Mouse (Mus musculus) spleen, adult 18-20 months (tissue): ENCODE measurements around the gene Adam30.
A peak's percentile ranks its signal among the peaks of the same experiment; 100 is the strongest.
"Not testable (repeated sequence)": the region's sequence is repeated elsewhere in the genome, so short reads cannot be mapped to it uniquely, and the experiment has no call there.

Experiments used
- DNase-seq, 2 experiments: peaks; one replicate each; pipeline ENCODE4 v3.0.0; 2022; ENCODE audit warnings: mixed read lengths in 2 of 2

The Adam30 gene

DNA sequence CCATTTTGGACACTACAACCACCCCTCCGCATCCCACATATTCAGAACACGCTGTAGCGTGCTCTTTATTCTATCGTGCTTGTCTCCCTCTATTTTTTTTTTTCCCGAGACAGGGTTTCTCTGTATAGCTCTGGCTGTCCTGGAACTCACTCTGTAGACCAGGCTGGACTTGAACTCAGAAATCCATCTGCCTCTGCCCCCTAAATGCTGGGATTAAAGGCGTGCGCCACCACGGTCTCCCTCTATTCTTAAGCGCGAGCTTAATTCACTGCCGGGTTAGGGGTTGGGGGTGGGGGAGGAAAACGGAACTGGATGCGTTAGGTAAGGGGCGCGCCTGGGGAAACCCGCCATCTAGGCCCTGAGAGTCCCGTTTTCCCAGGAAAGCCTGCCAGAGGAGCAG, at the start of gene Adam30:
Gene Adam30 (plus strand): TSS at position 301 of the 400 bp plus-strand sequence.
- DNase-seq: no peak

DNA sequence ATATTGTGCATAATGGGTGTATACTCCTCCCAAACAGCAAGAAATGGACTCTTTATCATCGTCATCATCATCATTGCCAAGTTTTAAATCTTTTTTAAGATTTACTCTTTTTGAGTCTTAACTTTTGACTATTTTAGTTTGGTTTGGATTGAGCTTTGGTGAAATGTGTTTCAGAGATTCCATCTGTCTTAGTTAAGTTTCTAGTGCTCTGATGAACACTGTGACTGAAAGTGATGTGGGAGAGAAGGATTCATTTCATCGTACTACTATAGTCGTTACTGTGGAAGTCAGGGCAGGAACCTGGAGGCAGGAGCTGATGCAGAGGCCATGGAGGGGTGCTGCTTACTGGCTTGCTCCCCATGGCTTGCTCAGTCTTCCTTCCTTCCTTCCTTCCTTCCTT, 42.2 kb upstream of the Adam30 start:
- no peak for DNase-seq

DNA sequence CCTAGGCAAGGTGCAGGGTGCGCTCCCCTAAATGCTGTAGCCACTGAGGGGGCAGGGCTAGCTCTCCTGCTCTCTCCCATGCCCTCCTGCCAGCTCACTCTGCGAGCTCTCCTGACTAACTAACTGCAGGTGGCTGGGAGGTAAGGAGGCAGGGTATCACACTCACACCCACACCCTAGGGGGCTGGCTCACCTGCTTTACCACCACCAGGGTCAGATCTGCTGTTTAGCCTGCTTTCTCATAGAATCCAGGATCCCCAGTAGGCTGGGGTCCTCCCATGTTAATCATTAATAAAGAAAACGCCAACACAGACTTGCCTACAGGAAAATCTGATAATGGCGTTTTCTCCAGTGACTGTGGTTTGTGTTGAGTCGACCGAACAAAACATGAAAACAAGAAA, 41.1 kb upstream of the Adam30 start:
- DNase-seq: no peak

DNA sequence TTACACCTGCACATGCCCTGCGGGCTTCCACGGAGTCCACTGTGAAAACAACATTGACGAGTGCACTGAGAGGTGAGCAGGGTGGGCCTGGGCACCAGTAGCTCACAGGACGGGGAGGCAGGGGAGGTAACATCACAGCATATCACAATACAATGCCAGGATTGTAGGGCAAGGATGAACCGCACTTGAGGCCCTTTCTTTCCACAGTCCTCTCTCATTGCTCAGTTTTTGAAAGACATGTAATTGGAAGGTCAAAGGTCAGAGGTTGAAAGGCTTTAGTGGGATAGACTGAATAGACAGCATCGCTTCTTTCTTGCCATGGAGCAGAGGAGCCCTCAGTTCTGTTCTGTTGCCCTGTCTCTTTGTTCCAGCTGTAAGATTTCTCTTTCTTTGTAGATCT, 39.5 kb upstream of the Adam30 start:
- DNase-seq: no peak

DNA sequence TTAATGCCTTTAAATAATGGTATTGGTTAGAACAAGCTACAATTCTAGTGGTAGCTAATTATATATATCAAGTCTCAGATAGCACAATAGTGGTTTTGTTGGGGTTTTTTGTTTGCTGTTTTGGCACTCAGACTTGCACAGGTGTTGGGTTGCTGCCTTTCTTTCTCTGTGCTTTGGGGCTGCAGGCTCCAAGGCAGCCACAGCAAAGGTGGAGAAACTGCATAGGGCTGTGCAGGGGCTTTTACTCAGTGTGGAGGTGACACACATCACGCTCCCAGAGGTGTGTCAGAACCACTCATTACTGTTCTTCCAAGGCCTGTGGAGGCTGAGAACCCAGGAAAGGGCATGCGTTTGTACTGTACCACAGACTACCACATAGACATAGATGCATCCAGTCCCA, 32.7 kb upstream of the Adam30 start:
- DNase-seq: no peak

DNA sequence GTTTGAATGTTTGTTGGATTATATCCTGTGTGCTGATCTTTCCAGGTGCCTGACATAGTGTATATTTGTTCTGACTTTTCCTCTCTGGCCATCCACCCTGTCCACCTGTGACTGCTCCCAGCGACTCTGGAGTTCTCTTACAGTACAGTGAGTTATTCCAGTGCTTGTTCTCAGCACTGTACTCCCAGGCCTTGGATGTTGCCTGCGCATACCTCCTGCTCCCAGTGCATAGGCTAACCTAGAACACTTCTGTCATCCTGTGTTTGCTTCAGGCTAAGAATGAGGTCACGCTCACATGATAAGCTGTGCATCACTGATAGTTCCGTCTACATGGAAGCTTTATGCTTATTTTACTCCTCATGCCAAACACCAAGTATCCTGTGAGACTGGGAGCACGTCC, 31.7 kb upstream of the Adam30 start:
- no peak for DNase-seq

DNA sequence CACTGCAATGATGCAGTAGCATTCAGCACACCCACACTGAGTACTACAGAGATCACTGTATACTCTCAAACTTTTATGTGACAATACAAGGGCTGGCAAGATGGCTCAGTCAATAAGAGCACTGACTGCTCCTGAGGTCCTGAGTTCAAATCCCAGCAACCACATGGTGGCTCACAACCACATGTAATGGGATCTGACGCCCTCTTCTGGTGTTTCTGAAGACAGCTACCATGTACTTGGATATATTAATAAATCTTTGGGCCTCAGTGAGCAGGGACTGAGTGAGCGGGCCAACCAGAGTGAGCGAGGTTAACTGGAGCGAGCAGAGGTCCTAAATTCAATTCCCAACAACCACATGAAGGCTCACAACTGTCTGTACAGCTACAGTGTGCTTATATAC, 28.3 kb upstream of the Adam30 start:
- not testable (repeated sequence) for DNase-seq

DNA sequence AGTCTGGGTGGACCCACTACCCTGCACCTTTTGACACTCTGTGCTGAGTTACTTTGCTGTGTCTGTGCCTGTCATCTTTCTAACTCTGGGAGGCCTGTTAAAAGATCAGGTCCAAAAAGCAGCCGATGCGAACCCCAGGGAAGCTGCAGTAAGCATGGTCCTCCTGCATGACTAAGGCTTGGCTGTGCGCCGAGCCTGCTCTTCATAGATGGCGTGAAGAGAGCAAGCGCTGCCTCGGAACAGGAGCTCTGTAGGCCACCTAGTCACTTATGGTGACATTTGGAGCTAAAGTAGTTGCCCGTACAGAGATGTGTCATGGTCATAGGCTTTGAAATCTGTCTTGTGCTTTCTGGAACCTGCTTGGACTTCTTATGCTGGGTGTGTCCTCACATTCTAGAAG, 27.8 kb upstream of the Adam30 start:
- DNase-seq: no peak

DNA sequence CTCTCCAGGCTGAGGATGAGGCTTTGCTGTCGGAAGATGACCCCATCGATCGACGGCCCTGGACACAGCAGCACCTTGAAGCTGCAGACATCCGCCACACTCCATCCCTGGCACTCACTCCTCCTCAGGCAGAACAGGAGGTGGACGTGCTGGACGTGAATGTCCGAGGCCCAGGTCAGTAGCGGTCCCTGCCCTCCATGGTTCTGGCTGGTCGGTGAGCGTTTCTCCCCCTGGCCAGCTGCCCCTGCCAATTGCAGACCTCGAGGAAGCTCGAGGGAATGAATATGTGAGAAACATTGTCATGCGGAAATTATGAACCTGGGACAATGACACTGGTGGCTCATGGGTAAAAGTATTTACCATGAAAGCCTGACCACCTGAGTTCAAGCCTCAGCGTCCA, 19.0 kb upstream of the Adam30 start:
- no peak for DNase-seq

DNA sequence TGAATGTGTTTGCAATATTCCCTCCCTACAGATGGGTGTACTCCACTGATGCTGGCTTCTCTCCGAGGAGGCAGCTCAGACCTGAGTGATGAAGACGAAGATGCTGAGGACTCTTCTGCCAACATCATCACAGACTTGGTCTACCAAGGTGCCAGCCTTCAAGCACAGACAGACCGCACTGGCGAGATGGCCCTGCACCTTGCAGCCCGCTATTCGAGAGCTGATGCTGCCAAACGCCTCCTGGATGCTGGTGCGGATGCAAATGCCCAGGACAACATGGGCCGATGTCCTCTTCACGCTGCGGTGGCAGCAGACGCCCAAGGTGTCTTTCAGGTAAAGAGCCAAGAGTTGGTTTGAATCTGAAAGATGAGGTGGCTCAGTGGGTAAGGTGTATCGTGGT, 17.6 kb upstream of the Adam30 start:
- DNase-seq: no peak

DNA sequence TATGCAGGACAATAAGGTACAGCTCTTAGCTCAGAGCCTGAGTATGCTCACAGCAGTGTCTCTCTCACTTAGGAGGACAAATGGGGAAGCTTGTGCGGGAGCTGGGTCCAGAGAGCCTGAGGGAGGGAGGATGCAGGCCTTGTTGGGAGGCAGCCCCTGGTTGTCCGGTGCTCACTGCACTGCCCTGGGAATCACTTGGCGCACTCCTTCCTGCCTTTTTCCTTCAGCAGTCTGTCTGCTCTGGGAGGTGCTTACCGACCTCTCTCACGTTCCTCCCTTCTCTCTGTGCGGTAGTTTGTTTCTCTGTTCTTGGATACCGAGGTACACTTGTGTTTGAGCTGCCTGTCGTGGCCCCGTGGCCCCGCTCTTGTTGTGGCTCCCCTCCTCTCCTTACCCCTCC, 15.2 kb upstream of the Adam30 start:
- no peak for DNase-seq

DNA sequence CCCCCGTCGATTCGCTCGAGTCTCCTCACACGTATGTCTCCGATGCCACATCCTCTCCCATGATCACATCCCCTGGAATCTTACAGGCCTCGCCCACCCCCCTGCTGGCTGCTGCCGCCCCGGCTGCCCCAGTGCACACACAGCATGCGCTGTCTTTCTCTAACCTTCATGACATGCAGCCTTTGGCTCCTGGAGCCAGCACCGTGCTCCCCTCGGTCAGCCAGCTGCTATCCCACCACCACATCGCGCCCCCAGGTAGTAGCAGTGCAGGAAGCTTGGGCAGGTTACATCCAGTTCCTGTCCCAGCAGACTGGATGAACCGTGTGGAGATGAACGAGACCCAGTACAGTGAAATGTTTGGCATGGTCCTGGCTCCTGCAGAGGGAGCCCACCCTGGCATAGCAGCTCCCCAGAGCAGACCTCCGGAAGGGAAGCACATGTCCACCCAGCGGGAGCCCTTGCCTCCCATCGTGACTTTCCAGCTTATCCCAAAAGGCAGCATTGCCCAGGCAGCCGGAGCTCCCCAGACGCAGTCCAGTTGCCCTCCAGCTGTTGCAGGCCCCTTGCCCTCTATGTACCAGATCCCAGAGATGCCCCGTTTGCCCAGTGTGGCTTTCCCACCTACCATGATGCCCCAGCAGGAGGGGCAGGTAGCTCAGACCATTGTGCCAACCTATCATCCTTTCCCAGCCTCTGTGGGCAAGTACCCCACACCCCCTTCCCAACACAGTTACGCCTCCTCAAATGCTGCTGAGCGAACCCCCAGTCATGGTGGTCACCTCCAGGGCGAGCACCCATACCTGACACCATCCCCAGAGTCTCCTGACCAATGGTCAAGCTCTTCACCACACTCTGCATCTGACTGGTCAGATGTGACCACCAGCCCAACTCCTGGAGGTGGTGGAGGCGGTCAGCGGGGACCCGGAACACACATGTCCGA, 13.7 kb upstream of the Adam30 start:
- DNase-seq: no peak

DNA sequence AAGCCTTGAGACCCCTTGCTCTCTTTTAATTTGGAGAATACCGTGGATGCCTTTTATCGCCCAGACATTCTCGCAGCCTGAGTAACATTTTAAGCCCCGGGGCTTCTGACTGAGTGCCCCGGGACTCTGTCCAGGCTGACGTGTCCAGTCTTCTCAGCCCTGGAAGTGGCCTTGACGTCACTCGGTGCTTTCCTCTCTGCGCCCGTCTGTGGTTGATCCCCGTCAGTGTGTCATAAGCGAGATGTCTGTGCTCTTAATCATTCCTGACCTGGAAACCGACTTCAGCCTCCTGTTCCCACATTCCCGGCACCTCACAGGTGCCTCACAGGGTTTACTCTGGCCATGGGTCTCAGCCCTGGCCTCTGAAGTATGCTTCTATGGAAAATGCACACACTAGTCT, 12.7 kb upstream of the Adam30 start:
- DNase-seq: no peak

DNA sequence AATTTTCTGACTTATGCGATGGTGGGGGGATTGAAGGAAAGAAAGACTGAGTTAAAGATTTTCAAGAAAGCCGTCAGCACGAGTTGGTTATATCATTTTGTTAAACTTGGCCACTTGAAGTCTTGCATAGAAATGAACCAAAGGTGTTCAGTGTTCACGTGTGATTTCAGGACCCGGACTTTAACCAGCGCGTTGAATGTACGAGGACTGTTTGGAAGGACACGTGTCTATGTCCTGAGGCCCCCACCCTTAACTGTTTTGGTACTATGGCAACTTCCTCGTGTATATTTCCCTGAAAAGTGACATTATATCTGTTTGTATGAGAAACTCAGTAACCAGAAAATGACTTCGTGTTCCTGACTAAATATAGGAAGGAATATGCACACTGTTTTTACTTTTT, 10.5 kb upstream of the Adam30 start:
- DNase-seq: no peak

DNA sequence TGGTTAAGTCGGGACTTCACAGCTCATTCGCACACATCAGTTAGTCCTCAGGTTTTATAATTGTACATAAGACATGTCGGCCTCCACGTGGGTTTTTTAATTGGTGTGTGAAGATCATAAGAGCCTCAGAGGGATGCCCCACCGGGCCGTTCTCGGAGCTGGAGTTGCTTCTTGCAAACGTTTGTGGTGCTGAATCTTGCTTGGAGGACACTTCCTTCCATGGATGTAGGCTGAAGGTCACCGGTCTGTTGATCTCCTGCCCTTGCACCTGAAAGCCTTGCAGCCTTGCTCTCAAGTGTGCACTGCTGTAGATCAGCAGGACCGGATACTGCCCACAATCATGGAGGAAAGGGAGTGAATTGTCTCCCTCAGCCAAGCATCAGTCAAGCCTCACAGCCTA, 9.4 kb upstream of the Adam30 start:
- DNase-seq: no peak

DNA sequence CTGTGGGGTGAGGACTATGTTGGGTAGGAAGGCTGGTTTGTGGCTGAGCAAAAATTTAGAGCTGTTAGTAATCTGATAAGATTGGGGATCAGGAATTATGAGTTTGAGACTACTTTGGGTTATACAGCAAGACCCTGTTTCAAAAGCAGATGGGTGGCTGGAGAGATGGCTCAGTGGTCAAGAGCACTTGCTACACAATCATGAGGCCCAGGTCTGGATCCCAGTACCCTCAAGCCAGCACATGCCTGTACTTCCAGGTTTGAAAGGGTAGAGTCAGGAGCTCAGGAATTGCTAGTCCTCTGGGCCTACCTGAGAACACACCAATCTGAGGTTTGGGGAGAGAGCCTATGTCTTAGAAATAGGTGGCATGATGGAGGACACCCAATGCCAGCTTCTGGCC, 7.0 kb upstream of the Adam30 start:
- no peak for DNase-seq

DNA sequence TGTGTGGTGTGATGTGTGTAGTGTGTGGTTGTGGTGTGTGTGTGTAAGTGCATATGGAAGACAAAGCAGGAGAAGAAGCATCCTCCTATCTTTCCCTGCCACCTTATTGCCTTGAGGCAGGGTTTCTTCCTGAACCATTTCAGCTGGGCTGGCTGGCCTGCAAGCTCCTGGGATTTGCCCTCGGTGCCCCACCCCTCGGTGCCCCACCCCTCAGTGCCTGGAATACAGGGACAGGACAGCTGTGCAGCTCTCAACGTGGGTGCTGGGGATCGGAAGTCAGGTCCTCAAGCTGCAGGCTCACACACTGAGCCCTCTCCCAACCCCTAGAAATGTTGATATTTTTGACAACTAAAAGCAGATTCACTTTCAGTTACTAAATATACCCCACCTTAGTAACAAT, 4.3 kb upstream of the Adam30 start:
- DNase-seq: no peak

DNA sequence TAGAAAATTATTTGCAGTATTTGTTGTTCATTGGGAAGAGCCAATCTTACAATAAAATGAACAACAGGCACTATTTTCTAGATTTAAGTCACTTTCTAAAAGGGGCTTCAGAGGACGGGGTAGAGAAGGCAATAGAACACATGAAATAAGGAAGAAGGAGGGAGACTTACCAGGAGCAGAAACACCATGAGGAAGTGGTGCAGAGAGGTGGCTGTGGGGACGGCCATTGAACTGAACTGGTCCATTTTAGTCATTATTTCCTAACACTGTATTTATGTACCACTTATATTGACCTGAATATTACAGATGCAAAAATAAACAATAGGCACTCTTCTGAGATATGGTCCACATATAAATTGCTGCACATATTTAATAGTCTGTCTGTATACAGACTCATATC, 3.4 kb upstream of the Adam30 start:
- DNase-seq: no peak

DNA sequence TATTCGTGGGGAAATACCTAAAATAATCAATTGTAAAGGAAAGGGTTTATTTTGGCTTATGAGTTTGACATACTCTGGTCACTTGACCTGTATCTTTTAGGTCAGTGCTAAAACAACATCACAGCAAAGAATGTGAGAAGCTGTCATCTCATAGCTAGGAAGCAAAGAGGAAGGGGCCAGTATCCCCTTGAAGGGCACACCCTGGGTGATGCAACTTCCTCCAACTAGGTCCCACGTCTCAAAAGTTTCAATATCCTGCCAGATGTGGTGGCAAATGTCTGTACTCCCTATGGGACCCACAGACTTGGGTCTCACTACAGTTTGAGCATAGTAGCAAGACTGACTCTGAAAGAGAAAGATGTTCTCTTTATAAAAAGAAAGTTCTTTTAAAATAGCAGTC, 2.8 kb upstream of the Adam30 start:
- no peak for DNase-seq

DNA sequence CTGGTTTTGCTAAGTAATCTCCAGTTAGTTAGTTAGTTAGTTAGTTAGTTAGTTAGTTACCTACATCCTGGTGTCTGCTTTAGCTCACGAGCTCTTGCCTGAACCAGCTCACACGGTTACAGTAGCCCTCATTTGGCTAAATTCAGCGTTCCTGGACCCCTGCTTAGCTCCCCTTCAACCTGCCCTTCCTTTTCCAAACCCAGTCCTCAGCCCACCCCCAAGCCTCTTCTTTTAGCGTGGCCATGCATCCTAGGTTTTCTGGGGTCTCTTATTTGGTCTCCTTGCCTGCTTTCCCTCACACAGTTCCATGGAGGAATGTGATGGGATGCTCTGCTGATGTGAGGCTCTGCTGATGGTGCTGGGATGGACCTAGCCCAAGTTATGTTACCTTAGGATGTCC, 1.8 kb upstream of the Adam30 start:
- DNase-seq: no peak

DNA sequence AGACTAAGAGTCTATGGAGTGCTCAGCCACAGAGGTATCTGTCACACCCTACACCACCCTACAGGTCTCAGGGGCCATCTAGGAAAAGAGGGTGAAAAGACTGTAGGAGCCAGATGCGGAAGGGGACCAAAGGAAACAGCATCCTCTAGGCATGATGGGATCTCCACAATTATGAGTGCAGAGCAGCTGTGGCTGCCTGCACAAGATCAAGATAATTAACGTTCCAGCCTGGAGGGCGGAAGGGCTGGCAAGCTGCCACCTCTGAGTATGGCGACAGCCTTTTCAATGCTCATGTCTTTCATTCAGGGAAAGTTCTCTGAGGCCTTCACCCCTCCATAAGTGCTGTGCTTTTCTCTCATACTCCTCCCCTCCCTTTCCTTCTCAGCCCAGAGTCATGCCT, 1.1 kb upstream of the Adam30 start:
- no peak for DNase-seq

DNA sequence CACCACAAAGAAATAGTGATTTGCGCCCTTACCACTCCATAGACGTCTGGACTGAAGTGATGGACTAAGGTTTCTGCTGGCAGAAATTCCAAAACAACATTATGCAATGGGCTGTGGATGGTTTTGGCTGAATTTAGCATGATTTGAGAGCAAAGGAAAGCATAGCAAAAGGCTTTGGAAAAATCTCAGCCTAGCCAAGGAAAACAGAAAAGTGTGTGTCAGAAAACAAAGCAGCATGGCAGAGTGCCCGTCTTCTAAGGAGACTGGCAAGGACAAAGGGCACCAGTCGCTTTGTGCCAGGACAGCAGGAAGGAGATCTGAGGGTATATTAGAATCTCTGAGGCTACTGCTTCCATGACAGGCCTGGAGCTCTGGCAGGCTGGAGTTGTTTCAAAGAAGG, 17.9 kb downstream of the Adam30 start:
- no peak for DNase-seq

DNA sequence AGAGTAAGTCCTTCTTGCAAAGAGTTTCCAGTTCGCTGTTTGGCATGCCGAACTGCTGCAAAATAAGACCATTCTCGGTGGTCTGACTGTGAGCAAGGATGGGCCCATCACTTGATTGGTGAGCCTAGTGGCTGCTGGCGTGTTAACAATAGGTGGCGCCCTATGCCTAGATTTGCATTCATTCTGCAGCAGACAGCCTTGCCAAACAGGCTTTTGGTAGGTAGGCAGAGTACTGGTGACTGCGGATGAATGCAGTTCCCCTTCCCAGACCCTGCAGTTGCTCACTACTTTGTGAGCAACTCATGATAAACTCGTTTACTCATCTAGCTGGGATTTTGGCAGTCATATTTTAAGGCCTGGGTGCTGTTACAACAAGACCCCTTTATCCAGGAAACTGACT, 20.4 kb downstream of the Adam30 start:
- peak in 1 of 2 experiments; percentile 9 for DNase-seq

DNA sequence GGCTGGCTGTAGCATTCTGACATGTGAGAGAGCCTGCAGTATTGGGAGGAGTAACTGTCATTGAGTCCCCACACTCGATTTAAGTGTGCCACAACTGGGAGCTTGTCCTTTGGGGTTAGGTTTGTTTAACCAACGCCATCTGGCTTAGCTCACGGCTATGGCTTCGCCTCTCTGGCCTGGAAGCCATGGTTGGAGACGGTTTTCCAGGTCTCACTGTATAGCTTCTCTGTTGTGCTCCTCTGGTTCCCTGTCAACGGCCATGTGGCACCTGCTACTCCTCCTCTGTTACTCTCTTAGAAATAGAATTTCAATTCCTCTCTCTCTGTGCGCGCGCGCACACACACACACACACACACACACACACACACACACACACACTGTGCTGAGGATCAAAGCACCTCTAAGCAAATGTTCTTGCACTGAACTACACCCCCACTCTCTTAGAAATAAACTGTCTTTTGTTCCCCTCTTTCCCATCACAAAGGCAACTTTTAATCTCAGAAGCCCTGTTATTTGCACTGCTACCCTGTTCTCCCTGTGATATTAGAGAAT, 24.8 kb downstream of the Adam30 start:
- DNase-seq: no peak

DNA sequence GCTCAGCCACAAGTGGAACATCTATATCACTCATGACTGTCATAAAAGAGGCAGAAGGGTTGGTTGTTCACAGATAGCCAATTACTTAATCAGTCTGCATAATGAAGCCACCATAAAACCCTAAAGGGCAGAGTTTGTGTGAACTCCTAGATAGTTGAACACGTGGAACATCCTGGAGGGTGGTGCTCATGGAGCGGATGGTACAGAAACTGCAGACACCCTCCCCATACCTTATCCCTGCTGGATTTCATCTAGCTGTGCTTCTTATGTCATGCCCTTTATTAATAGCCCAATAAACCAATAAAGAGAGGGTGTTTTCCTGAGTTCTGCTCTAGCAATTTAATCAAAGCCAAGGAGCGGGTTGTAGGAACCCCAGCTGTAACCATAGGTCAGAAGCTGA, 27.3 kb downstream of the Adam30 start:
- DNase-seq: no peak
